Mouse (Mus musculus): ENCODE measurements at regions not wholly inside any gene's neighbourhood (a gene's known extent, or its start where the extent isn't known, plus 50 kb on each side); places are given as distances from the start of the nearest gene placed in this dataset.

DNA sequence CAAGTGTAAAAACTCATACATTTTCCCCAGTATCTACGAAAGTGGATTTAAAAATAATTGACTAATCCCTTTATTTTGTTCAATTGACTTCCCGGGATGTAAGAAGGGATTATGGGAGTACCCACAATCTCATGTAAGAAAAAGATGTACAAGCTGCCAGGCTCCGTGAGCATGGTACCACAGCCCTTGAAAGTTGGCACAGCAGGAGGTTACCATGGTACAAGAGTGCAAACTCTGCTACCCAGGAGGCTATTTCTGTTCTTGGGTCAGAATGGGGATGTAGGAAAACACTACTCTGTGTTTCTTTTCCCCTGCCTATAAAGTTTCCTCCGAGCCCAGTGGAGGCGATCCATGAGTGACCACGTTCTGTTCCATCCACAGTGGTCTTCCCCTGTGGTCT lies 113.9 kb upstream of the Hdac4 start:
- 69% methylated on average over 6 of the region's 6 CpGs for WGBS
- no peak for ATAC-seq

DNA sequence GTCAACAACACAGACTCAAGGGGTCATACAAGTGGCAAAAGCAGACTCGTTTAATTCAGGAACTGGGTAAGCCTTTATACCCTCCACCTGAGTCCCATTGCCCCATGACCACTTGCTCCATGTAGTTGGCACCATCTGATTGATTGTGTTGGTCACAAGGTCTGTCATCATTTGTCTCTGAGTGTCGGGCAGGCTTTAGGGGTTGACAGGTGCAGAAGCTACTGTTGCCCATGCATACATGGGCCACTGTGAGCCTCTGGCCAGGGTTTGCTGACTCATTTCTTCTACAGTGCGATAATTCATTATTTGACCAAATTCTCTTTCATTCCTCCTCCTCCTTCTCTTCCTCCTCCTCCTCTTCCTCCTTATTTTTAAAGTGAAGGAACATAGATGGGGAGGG lies 113.0 kb upstream of the Hdac4 start:
- H3K36me3 ChIP-seq (ENCODE audit: control insufficient read depth, insufficient read depth, low read length), result no peaks in the 10 kb centered on the region
- H3K27me3 ChIP-seq (replicated peaks; ENCODE audit: control insufficient read depth, insufficient read depth, low read length), result no peaks in the 10 kb centered on the region
- no peaks in the 10 kb centered on the region for H3K4me1 ChIP-seq (ENCODE audit: control insufficient read depth, insufficient read depth, low read length)
- no peak overlapping the region for H3K4me3 ChIP-seq (ENCODE audit: low read depth, low read length)
- H3K27ac ChIP-seq (ENCODE audit: low read depth, low read length), result no peak overlapping the region
- H3K9me3 ChIP-seq (replicated peaks; ENCODE audit: control insufficient read depth, low read length), result no peaks in the 10 kb centered on the region; the same call in 1 of the 2 replicates
- 92% methylated on average over 3 of the region's 3 CpGs for WGBS
- H3K9ac ChIP-seq (ENCODE audit: low read length), result no peak overlapping the region
- H3K4me2 ChIP-seq (ENCODE audit: low read length), result no peak overlapping the region
- DNase-seq (ENCODE audit: low spot score) (no peak), ATAC-seq (no peak)

More for the DNA sequence above, 113.9 kb upstream of the Hdac4 start:
- Histone ChIP-seq H3K27ac (ENCODE audit: low read depth, low read length) (no peak overlapping the region), H3K36me3 (ENCODE audit: control insufficient read depth, insufficient read depth, low read length) (no peaks in the 10 kb centered on the region), H3K4me1 (ENCODE audit: control insufficient read depth, insufficient read depth, low read length) (no peaks in the 10 kb centered on the region), H3K4me2 (ENCODE audit: low read length) (no peak overlapping the region), H3K9me3 (replicated peaks; ENCODE audit: control insufficient read depth, low read length) (no peaks in the 10 kb centered on the region; the same call in 1 of the 2 replicates), H3K27me3 (replicated peaks; ENCODE audit: control insufficient read depth, insufficient read depth, low read length) (no peaks in the 10 kb centered on the region), H3K4me3 (ENCODE audit: low read depth, low read length) (no peak overlapping the region), H3K9ac (ENCODE audit: low read length) (no peak overlapping the region)
- DNase-seq (ENCODE audit: low spot score), result no peak

DNA sequence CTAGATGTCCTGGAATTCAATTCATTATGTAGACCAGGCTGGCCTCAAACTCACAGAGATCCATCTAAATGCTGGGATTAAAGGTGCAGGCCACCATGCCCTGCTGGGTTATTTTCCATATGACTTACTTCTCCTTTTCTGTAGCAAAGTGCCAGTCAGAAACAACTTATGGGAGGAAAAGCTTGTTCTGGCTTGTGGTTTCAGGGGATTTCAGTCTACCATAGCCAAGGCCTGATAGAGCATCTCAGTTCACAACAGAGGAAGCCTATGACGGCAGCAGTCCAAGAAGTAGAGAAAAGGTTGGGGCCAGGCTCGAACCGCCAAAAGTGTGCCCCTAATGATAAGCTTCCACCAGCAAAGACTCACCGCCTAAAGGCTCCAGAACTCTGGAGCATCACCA lies 110.5 kb upstream of the Hdac4 start:
- Histone ChIP-seq H3K4me1 (ENCODE audit: control insufficient read depth, insufficient read depth, low read length) (no peaks in the 10 kb centered on the region), H3K4me3 (ENCODE audit: low read depth, low read length) (no peak overlapping the region), H3K4me2 (ENCODE audit: low read length) (no peak overlapping the region), H3K27me3 (replicated peaks; ENCODE audit: control insufficient read depth, insufficient read depth, low read length) (no peaks in the 10 kb centered on the region), H3K9me3 (replicated peaks; ENCODE audit: control insufficient read depth, low read length) (no peaks in the 10 kb centered on the region; the same call in 1 of the 2 replicates), H3K27ac (ENCODE audit: low read depth, low read length) (no peak overlapping the region), H3K36me3 (ENCODE audit: control insufficient read depth, insufficient read depth, low read length) (no peaks in the 10 kb centered on the region), H3K9ac (ENCODE audit: low read length) (no peak overlapping the region)
- DNase-seq (ENCODE audit: low spot score), result no peak
- ATAC-seq, result no peak
- 91% methylated on average over 4 of the region's 4 CpGs for WGBS

DNA sequence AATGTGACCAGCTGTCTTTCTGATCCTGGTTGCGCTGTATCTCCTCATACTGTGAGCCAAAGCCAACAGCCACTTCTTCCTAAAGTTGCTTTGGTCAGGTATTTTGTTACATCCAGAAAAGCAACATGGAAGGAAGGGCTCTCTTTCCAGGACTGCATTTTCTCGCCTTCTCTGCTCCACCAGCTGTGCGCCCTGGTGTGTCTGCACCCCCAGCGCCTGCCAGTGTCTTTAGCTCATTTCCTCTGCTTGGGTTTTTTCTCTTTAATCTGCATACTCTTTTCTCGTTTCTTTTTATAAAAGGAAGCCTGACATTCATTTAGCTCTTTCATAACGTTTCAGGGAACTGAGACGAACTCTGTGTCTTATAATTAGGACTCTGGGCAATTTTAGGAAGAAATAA lies 103.5 kb upstream of the Hdac4 start:
- no peaks in the 10 kb centered on the region for H3K36me3 ChIP-seq (ENCODE audit: control insufficient read depth, insufficient read depth, low read length)
- H3K4me3 ChIP-seq (ENCODE audit: low read depth, low read length), result no peak overlapping the region
- no peaks in the 10 kb centered on the region for H3K4me1 ChIP-seq (ENCODE audit: control insufficient read depth, insufficient read depth, low read length)
- no peak overlapping the region for H3K4me2 ChIP-seq (ENCODE audit: low read length)
- ATAC-seq, result no peak
- no peaks in the 10 kb centered on the region for H3K27me3 ChIP-seq (replicated peaks; ENCODE audit: control insufficient read depth, insufficient read depth, low read length)
- H3K9me3 ChIP-seq (replicated peaks; ENCODE audit: control insufficient read depth, low read length), result no peaks in the 10 kb centered on the region
- H3K9ac ChIP-seq (ENCODE audit: low read length), result no peak overlapping the region
- 49% methylated on average over 7 of the region's 7 CpGs for WGBS
- no peak overlapping the region for H3K27ac ChIP-seq (ENCODE audit: low read depth, low read length)
- DNase-seq (ENCODE audit: low spot score), result no peak

GRCm38 (mm10) chr1:92292681-92293380 lies 97.3 kb upstream of the Hdac4 start:
- Histone ChIP-seq H3K4me3 (ENCODE audit: low read depth, low read length) (no peak overlapping the region), H3K27ac (ENCODE audit: low read depth, low read length) (no peak overlapping the region), H3K9ac (ENCODE audit: low read length) (no peak overlapping the region), H3K4me1 (ENCODE audit: control insufficient read depth, insufficient read depth, low read length) (no peaks in the 10 kb centered on the region), H3K4me2 (ENCODE audit: low read length) (no peak overlapping the region), H3K27me3 (replicated peaks; ENCODE audit: control insufficient read depth, insufficient read depth, low read length) (no peaks in the 10 kb centered on the region), H3K36me3 (ENCODE audit: control insufficient read depth, insufficient read depth, low read length) (no peaks in the 10 kb centered on the region), H3K9me3 (replicated peaks; ENCODE audit: control insufficient read depth, low read length) (no peaks in the 10 kb centered on the region)
- no peak for DNase-seq (ENCODE audit: low spot score)
- no peak for ATAC-seq
- WGBS, result 83% methylated on average over 7 of the region's 7 CpGs

GRCm38 (mm10) chr1:92286966-92287342 lies 91.5 kb upstream of the Hdac4 start:
- H3K4me1 ChIP-seq (ENCODE audit: control insufficient read depth, insufficient read depth, low read length), result no peaks in the 10 kb centered on the region
- no peak for ATAC-seq
- 75% methylated on average over 1 of the region's 1 CpGs for WGBS

GRCm38 (mm10) chr1:92286013-92286965 lies 90.8 kb upstream of the Hdac4 start:
- 60% methylated on average over 21 of the region's 21 CpGs for WGBS
- Histone ChIP-seq H3K27me3 (replicated peaks; ENCODE audit: control insufficient read depth, insufficient read depth, low read length) (no peaks in the 10 kb centered on the region), H3K9me3 (replicated peaks; ENCODE audit: control insufficient read depth, low read length) (no peaks in the 10 kb centered on the region), H3K4me2 (ENCODE audit: low read length) (no peak overlapping the region), H3K4me1 (ENCODE audit: control insufficient read depth, insufficient read depth, low read length) (no peaks in the 10 kb centered on the region), H3K4me3 (ENCODE audit: low read depth, low read length) (no peak overlapping the region), H3K9ac (ENCODE audit: low read length) (no peak overlapping the region), H3K27ac (ENCODE audit: low read depth, low read length) (no peak overlapping the region), H3K36me3 (ENCODE audit: control insufficient read depth, insufficient read depth, low read length) (no peaks in the 10 kb centered on the region)
- no peak for ATAC-seq
- no peak for DNase-seq (ENCODE audit: low spot score)

More at GRCm38 (mm10) chr1:92286966-92287342, 91.5 kb upstream of the Hdac4 start:
- DNase-seq (ENCODE audit: low spot score), result no peak
- no peak overlapping the region for H3K4me2 ChIP-seq (ENCODE audit: low read length)
- no peaks in the 10 kb centered on the region for H3K27me3 ChIP-seq (replicated peaks; ENCODE audit: control insufficient read depth, insufficient read depth, low read length)
- no peak overlapping the region for H3K9ac ChIP-seq (ENCODE audit: low read length)
- H3K27ac ChIP-seq (ENCODE audit: low read depth, low read length), result no peak overlapping the region
- H3K9me3 ChIP-seq (replicated peaks; ENCODE audit: control insufficient read depth, low read length), result no peaks in the 10 kb centered on the region
- no peaks in the 10 kb centered on the region for H3K36me3 ChIP-seq (ENCODE audit: control insufficient read depth, insufficient read depth, low read length)
- no peak overlapping the region for H3K4me3 ChIP-seq (ENCODE audit: low read depth, low read length)

DNA sequence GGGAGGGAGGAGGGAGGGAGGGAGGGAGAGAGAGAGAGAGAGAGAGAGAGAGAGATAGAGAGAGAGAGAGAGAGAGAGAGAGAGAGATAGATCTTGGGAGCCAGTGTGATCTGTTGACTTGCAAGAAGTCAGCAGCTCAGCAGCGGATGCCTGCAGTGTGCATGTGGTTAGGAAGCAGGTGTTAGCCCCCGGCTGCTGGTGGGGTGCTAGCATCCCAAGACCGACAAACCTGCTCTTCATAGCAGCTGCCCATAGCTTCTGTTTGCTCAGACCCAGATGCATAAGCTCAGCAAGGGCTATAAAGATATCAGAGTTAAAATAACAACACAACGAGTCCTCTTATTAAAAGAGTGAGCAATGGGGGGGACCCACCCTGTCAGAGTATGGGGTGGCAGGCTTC lies 88.7 kb upstream of the Hdac4 start:
- no peaks in the 10 kb centered on the region for H3K9me3 ChIP-seq (replicated peaks; ENCODE audit: control insufficient read depth, low read length)
- 87% methylated on average over 4 of the region's 4 CpGs for WGBS
- no peak overlapping the region for H3K27ac ChIP-seq (ENCODE audit: low read depth, low read length)
- DNase-seq (ENCODE audit: low spot score) (no peak), ATAC-seq (no peak)
- H3K4me3 ChIP-seq (ENCODE audit: low read depth, low read length), result no peak overlapping the region
- no peaks in the 10 kb centered on the region for H3K36me3 ChIP-seq (ENCODE audit: control insufficient read depth, insufficient read depth, low read length)
- H3K4me2 ChIP-seq (ENCODE audit: low read length), result no peak overlapping the region
- no peak overlapping the region for H3K9ac ChIP-seq (ENCODE audit: low read length)
- no peaks in the 10 kb centered on the region for H3K27me3 ChIP-seq (replicated peaks; ENCODE audit: control insufficient read depth, insufficient read depth, low read length)
- H3K4me1 ChIP-seq (ENCODE audit: control insufficient read depth, insufficient read depth, low read length), result no peaks in the 10 kb centered on the region
